Mouse (Mus musculus) ES-E14 (cell line): ENCODE data around the gene Ttyh2. TPM values are rescaled to one million over a fixed set of nuclear protein-coding genes. Genes with fewer than 3 reads are reported as not detected.
"Not testable (repeated sequence)": the region's sequence is repeated elsewhere in the genome, so short reads cannot be mapped to it uniquely, and the experiment has no call there.

Source experiments
- DNase-seq: peaks from one replicate; pipeline ENCODE4 v3.0.0-alpha.2; 2013; ENCODE audit warnings: low read depth, low spot score
- H3K27ac ChIP-seq: 2 replicates; pipeline ENCODE4 v1.5.1; 2012; ENCODE audit warnings: low read depth, mild to moderate bottlenecking, low read length, moderate library complexity, mixed read lengths; ENCODE audit not compliant: poor library complexity, insufficient read depth, severe bottlenecking
- H3K36me3 ChIP-seq: 2 replicates; pipeline ENCODE4 v1.6.1; 2012; ENCODE audit warnings: mild to moderate bottlenecking, low read length, moderate library complexity, mixed read lengths; ENCODE audit not compliant: control insufficient read depth, poor library complexity, insufficient read depth, severe bottlenecking
- H3K4me1 ChIP-seq, 2 experiments: fragments of 150-350 bp in 1 of 2; sonication (generic) in 1 of 2; 2 replicates each; pipeline ENCODE4 v1.6.1; 2012; ENCODE audit warnings: low read length in 2 of 2, mild to moderate bottlenecking in 1 of 2, mixed read lengths in 1 of 2; ENCODE audit not compliant: control insufficient read depth in 2 of 2, insufficient read depth in 2 of 2, poor library complexity in 1 of 2
- H3K4me3 ChIP-seq, 2 experiments: fragments of 150-350 bp in 1 of 2; sonication (generic) in 1 of 2; 2 replicates each; pipeline ENCODE4 v1.5.1; 2012; ENCODE audit warnings: low read length in 2 of 2, low read depth in 1 of 2, mild to moderate bottlenecking in 1 of 2, mixed read lengths in 1 of 2; ENCODE audit not compliant: insufficient read depth in 1 of 2, poor library complexity in 1 of 2, severe bottlenecking in 1 of 2
- H3K9ac ChIP-seq: 2 replicates; pipeline ENCODE4 v1.6.1; 2012; ENCODE audit warnings: low read depth, mild to moderate bottlenecking, low read length, mixed read lengths; ENCODE audit not compliant: poor library complexity, insufficient read depth, severe bottlenecking
- H3K9me3 ChIP-seq: fragments of 150-350 bp; sonication (generic); 2 replicates; pipeline ENCODE4 v1.6.1; 2012; ENCODE audit warnings: low read depth, mild to moderate bottlenecking, low read length; ENCODE audit not compliant: control insufficient read depth, insufficient read depth
- CHD2 ChIP-seq: IDR thresholded peaks from 2 replicates; pipeline ENCODE4 v1.6.1; 2014; ENCODE audit warnings: mild to moderate bottlenecking, low read depth, low read length, inconsistent platforms
- HCFC1 ChIP-seq: IDR thresholded peaks from 2 replicates; pipeline ENCODE4 v1.6.1; 2012; ENCODE audit warnings: low read length, inconsistent platforms, borderline replicate concordance; ENCODE audit not compliant: insufficient read depth
- MAFK ChIP-seq: IDR thresholded peaks from 2 replicates; pipeline ENCODE4 v1.6.1; 2014; ENCODE audit warnings: mild to moderate bottlenecking, low read depth, low read length, inconsistent platforms; ENCODE audit not compliant: insufficient read depth
- ZC3H11A ChIP-seq: IDR thresholded peaks from 2 replicates; pipeline ENCODE4 v1.6.1; 2012; ENCODE audit warnings: low read depth, mild to moderate bottlenecking, inconsistent platforms, low read length, borderline replicate concordance
- ZNF384 ChIP-seq: IDR thresholded peaks from 2 replicates; pipeline ENCODE4 v1.6.1; 2012; ENCODE audit warnings: low read depth, low read length, inconsistent platforms
- in situ Hi-C, 2 experiments: fragments of 600-800 bp; cut with MboI; formaldehyde crosslinking; loops; one replicate each; pipeline ENCODE4 v1.15.1; 2025; ENCODE audit warnings: low sequenced_read_pairs in 2 of 2, inconsistent platforms in 1 of 2; ENCODE audit not compliant: unreplicated experiment in 2 of 2
- total RNA-seq: library from RNA; depleted of rRNA; stranded (reverse); fragments of 300-350 nt; gene quantifications from 2 replicates; pipeline ENCODE4 v1.2.3, GENCODE M21; 2012

Gene Ttyh2
- total RNA-seq, 1 experiment, result 16.7 TPM

GRCm38 (mm10) chr11:114672794-114673718, 2.2 kb upstream of the Ttyh2 start:
- DNase-seq, result no peak
- H3K27ac ChIP-seq, result peak overlapping the region; percentile 53
- peaks cover 0 to 27% of the 10 kb centered on the region in 2 experiments; a peak in 2 of 4 replicates for H3K4me1 ChIP-seq
- peak overlapping the region; percentile 12; the same call in 1 of the 2 replicates for H3K9ac ChIP-seq
- no peak for TF ChIP-seq MAFK
- peak; percentile 53 for TF ChIP-seq CHD2
- in situ Hi-C loops, result no loop called here
- H3K4me3 ChIP-seq, result 0 out of 4 replicates have a peak overlapping the region, but pooled peaks of 1 of the 2 experiments have one; percentile 10
- H3K36me3 ChIP-seq, result peaks cover 49% of the 10 kb centered on the region
- no peaks in the 10 kb centered on the region for H3K9me3 ChIP-seq

- Histone ChIP-seq H3K9me3 (no peaks in the 10 kb centered on the region), H3K9ac (peak overlapping the region; percentile 12; the same call in 1 of the 2 replicates), H3K36me3 (peaks cover 49% of the 10 kb centered on the region), H3K4me1 (peaks cover 0 to 27% of the 10 kb centered on the region in 2 experiments; a peak in 2 of 4 replicates), H3K27ac (peak overlapping the region; percentile 53; the same call in 1 of the 2 replicates), H3K4me3 (no peak overlapping the region)
- in situ Hi-C loops, result no loop called here
- no peak for DNase-seq
- TF ChIP-seq CHD2 (no peak), ZNF384 (no peak), MAFK (no peak), HCFC1 (no peak), ZC3H11A (no peak)
Measured at GRCm38 (mm10) chr11:114673719-114674050, 1.5 kb upstream of the Ttyh2 start.

GRCm38 (mm10) chr11:114674180-114674579, 1.1 kb upstream of the Ttyh2 start:
- H3K4me1 ChIP-seq, result peaks cover 0 to 27% of the 10 kb centered on the region in 2 experiments; a peak in 2 of 4 replicates
- H3K9ac ChIP-seq, result peak overlapping the region; percentile 12; the same call in 1 of the 2 replicates
- H3K27ac ChIP-seq, result peak overlapping the region; percentile 2; the same call in 1 of the 2 replicates
- TF ChIP-seq MAFK (no peak), ZC3H11A (no peak), ZNF384 (no peak), CHD2 (no peak), HCFC1 (no peak)
- H3K36me3 ChIP-seq, result peaks cover 45% of the 10 kb centered on the region
- no peak for DNase-seq
- no peak overlapping the region for H3K4me3 ChIP-seq
- in situ Hi-C loops, result no loop called here
- H3K9me3 ChIP-seq, result no peaks in the 10 kb centered on the region

DNA sequence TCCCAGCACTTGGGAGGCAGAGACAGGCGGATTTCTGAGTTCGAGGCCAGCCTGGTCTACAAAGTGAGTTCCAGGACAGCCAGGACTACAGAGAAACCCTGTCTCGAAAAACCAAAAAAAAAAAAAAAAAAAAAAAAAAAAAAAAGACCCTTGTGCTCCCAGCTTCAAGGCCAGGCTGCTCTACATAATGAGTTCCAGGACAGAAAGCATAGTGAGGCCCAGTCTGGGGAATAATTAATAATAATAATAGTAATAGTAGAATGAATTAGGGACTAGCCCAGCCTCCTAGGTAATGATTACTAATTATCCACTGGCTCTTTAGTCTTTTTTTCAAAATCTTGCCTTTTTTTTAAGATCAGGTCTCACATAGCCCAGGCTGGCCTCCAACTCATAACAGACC, 435 bp upstream of the Ttyh2 start:
- Histone ChIP-seq H3K4me1 (peaks cover 0 to 27% of the 10 kb centered on the region in 2 experiments; a peak in 2 of 4 replicates), H3K36me3 (peaks cover 43% of the 10 kb centered on the region)
- H3K9ac ChIP-seq, H3K4me3 ChIP-seq, in situ Hi-C loops, DNase-seq, H3K27ac ChIP-seq, H3K9me3 ChIP-seq: not testable (repeated sequence)
- peak; percentile 86 for TF ChIP-seq ZNF384
